ENCODE assay signal across 12 mouse cellular contexts in the genomic region with DNA sequence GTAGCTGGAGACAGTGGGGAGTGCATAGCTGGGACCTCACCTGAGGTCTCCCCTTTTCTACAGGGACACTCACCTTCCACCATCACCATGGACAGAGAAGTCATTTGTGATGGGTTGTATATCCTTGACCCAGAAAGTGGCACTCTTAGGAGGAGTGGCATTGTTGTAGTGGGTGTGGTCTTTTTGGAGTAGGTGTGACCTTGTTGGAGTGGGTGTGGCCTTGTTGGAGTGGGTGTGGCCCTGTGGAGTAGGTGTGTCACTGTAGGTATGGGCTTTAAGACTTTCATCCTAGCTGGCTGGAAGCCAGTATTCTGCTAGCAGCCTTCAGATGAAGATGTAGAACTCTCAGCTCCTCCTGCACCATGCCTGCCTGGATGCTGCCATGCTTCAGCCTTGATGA. TPM values are rescaled to one million over a fixed set of nuclear protein-coding genes. Genes with fewer than 3 reads are reported as not detected.
"Had no signal": no experiment of that assay in that cellular context is flagged by ENCODE, and none has a peak within 500 bp of the region (broad histone marks: within the 10 kb centered on the region; RNA-seq: fewer than 3 reads in every experiment).

No protein-coding gene starts in this region.

RNA-seq across cellular contexts. Expression of a gene that starts 10.6 kb away (rescaled TPM):
- polyA plus RNA-seq: neural tube, embryonic 13.5 days; neural tube, embryonic 14.5 days; neural tube, embryonic 15.5 days; small intestine, adult 2 months; spleen, adult 2 months; stomach, embryonic 14.5 days; stomach, embryonic 15.5 days; stomach, embryonic 16.5 days; stomach, postnatal 0 days; thymus, adult 2 months; thymus, postnatal 0 days; urinary bladder, adult 2 months had no signal
